Mouse (Mus musculus) midbrain, embryonic 11.5 days (tissue): ENCODE measurements around the gene Zfp691. TPM values are rescaled to one million over a fixed set of nuclear protein-coding genes. Genes with fewer than 3 reads are reported as not detected.

Source experiments
- ATAC-seq: fragments of 200-750 bp; cut with Nextera tagmentation; 2 replicates; pipeline ENCODE4 v1.8.0; 2017; ENCODE audit warnings: moderate TSS enrichment, moderate library complexity; ENCODE audit not compliant: low FRiP score
- DNase-seq: peaks from one replicate; pipeline ENCODE4 v3.0.0; 2015; ENCODE audit warnings: low spot score; ENCODE audit errors: missing footprints
- H3K27ac ChIP-seq: fragments of 300-500 bp; sonication (generic); 2 replicates; pipeline ENCODE4 v1.5.1; 2014; ENCODE audit warnings: low read depth, low read length
- H3K27me3 ChIP-seq: fragments of 300-500 bp; sonication (generic); 2 replicates; pipeline ENCODE4 v1.6.1; 2014; ENCODE audit warnings: mild to moderate bottlenecking, low read length, moderate library complexity, mixed read lengths; ENCODE audit not compliant: control insufficient read depth, insufficient read depth
- H3K36me3 ChIP-seq: fragments of 300-500 bp; sonication (generic); 2 replicates; pipeline ENCODE4 v1.6.1; 2014; ENCODE audit warnings: mild to moderate bottlenecking, low read length, moderate library complexity, mixed read lengths; ENCODE audit not compliant: control insufficient read depth, insufficient read depth
- H3K4me1 ChIP-seq: fragments of 300-500 bp; sonication (generic); 2 replicates; pipeline ENCODE4 v1.6.1; 2014; ENCODE audit warnings: low read length; ENCODE audit not compliant: control insufficient read depth, insufficient read depth
- H3K4me2 ChIP-seq: fragments of 300-500 bp; sonication (generic); 2 replicates; pipeline ENCODE4 v1.6.1; 2014; ENCODE audit warnings: mild to moderate bottlenecking, moderate library complexity
- H3K4me3 ChIP-seq: fragments of 300-500 bp; sonication (generic); 2 replicates; pipeline ENCODE4 v1.5.1; 2014; ENCODE audit warnings: low read depth, low read length
- H3K9ac ChIP-seq: fragments of 300-500 bp; sonication (generic); 2 replicates; pipeline ENCODE4 v1.6.1; 2014; ENCODE audit warnings: low read length
- H3K9me3 ChIP-seq: fragments of 300-500 bp; sonication (generic); 2 replicates; pipeline ENCODE4 v1.6.1; 2016; ENCODE audit warnings: low read length; ENCODE audit not compliant: control insufficient read depth
- WGBS: fragments of 180-500 bp; shearing (Covaris S2); extraction: QIAGEN DNeasy Blood & Tissue Kit; methylation state at CpG from one replicate; pipeline ENCODE4 v1.1.7; 2014; 5-methylcytosine and 5-hydroxymethylcytosine counted together
- polyA plus RNA-seq: library from polyadenylated mRNA; unstranded; fragments of >200 nt; fragmentation: Nextera tagmentation; extraction: Ambion mirVana; gene quantifications from 2 replicates; pipeline ENCODE4 v1.2.1, GENCODE M21; 2014

Zfp691 gene
- 7.7 and 9.0 TPM in 2 replicates for polyA plus RNA-seq

DNA sequence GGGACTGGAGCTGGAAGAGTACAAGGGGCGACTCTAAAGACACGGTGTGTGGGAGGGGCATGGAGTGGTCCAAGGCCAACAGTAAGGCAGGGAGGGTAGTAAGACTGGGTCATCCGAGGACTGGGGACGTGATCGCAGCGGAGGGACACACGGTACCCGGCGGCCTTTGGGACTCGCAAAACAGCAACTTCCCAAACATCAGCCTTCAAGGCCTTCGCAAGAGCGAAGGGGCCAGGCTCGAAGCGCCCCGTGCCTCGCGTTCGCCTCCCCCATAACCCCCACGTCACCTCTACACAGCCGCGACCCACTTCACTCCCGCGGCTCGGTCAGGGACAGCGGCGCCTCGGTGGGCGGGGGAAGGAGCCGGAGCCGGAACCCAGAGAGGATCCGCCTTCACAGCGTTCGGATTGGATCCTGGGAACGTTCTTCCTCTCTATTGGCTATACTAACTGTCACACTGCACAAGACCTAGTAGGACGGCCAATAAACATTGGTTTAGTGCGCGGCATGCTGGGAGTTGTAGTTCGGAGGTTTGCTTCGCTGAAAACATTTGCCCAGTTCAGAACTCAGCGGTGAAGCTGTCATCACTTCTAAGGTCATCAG lies at the start of gene Zfp691:
Zfp691 (minus strand) TSS at position 345 of the 603 bp plus-strand sequence.
- H3K4me1 ChIP-seq, result peaks cover 6% of the 10 kb centered on the region
- H3K9ac ChIP-seq, result peak within 1 kb of the TSS; percentile 87
- H3K9me3 ChIP-seq, result no peaks in the 10 kb centered on the region
- no peak within 1 kb of the TSS for H3K27ac ChIP-seq
- ATAC-seq, result peak; percentile 100
- H3K4me2 ChIP-seq, result peak within 1 kb of the TSS; percentile 49
- peak; percentile 99 for DNase-seq
- peak within 1 kb of the TSS; percentile 77 for H3K4me3 ChIP-seq
- peaks cover 7% of the 10 kb centered on the region for H3K36me3 ChIP-seq
- 0% methylated on average over 40 of the region's 40 CpGs for WGBS
- H3K27me3 ChIP-seq, result no peaks in the 10 kb centered on the region

DNA sequence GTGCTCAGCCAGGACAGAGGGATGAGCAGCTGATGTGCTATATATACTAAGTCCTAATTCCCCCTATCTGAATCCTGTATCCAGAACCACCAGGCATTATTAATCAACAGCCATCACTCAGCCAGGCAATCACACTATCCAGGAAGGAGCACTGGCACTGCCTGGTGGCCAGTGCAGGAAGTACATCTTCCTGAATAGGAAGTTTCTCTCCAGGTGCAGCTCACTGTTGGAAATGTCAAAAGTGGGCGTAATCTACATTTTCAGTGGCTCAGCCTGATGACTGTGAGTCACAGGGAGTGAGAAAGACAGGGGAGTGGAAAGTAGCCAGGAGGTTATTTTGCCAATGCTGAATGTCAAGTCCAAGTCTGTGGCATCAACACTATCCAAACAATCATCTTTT lies 49.7 kb upstream of the Zfp691 start:
- no peaks in the 10 kb centered on the region for H3K4me1 ChIP-seq
- no peak overlapping the region for H3K9ac ChIP-seq
- H3K9me3 ChIP-seq, result no peaks in the 10 kb centered on the region
- no peak overlapping the region for H3K4me2 ChIP-seq
- WGBS, result 90% methylated on average over 1 of the region's 1 CpGs
- DNase-seq (peak; percentile 90), ATAC-seq (peak; percentile 49; the same call in 1 of the 2 replicates)
- peaks cover 9% of the 10 kb centered on the region; the same call in 1 of the 2 replicates for H3K36me3 ChIP-seq
- no peak overlapping the region for H3K4me3 ChIP-seq
- H3K27me3 ChIP-seq, result no peaks in the 10 kb centered on the region
- H3K27ac ChIP-seq, result no peak overlapping the region

DNA sequence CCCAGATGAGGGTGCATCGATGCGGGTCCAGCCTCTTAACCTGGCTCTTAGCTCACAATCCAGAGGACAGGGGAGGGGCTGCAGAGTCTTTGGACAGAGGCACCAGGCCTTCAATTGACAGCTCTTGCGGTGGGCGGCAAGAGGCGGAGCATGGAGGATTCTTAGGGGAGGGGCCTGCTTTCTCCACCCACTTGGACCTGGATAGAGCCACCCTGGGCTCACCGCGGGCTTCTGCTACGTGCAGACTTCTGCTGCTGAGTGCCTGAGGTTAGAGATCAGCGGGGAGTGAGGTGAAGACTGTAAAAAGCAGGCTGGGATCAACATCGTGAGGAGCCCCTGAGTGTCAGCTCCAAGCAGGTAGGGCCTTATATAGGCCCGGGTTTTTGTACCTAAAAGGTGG lies 44.2 kb upstream of the Zfp691 start, which contains the start of gene Tmem269:
Tmem269 (minus strand) TSS at position 49 of the 400 bp plus-strand sequence.
- 13% methylated on average over 11 of the region's 11 CpGs for WGBS
- DNase-seq, result no peak
- no peak within 1 kb of the TSS for H3K4me2 ChIP-seq
- H3K36me3 ChIP-seq, result no peaks in the 10 kb centered on the region
- 0 out of 2 replicates have a peak, but pooled peaks cover 2% of the 10 kb centered on the region for H3K4me1 ChIP-seq
- H3K27ac ChIP-seq, result no peak within 1 kb of the TSS
- H3K9ac ChIP-seq, result peak within 1 kb of the TSS; percentile 1; the same call in 1 of the 2 replicates
- ATAC-seq, result no peak
- no peak within 1 kb of the TSS for H3K4me3 ChIP-seq
- no peaks in the 10 kb centered on the region for H3K27me3 ChIP-seq
- H3K9me3 ChIP-seq, result no peaks in the 10 kb centered on the region

DNA sequence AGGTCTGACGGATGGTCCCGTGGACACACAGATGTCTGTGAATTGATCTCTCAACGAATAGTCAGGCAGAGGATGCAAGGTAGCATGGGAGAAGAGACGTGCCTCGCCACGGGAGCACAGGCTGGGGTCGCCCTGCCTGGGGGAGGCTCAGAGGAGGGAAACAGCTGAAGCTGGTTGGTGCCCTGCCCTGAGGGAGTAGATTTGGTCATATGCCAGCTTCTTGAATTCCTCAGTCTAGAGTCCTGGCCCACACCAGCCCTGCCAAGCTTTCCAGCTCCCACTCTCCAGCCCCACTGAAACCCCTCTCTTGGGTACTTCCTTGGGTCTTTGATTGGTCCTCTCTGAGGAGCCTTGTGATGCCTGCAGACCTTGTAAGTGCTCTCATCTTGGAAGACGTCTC lies 42.7 kb upstream of the Zfp691 start:
- H3K27me3 ChIP-seq, result no peaks in the 10 kb centered on the region
- H3K4me1 ChIP-seq, result 0 out of 2 replicates have a peak, but pooled peaks cover 2% of the 10 kb centered on the region
- DNase-seq (no peak), ATAC-seq (no peak)
- no peak overlapping the region for H3K9ac ChIP-seq
- no peak overlapping the region for H3K4me3 ChIP-seq
- no peaks in the 10 kb centered on the region for H3K36me3 ChIP-seq
- no peaks in the 10 kb centered on the region for H3K9me3 ChIP-seq
- 78% methylated on average over 8 of the region's 8 CpGs for WGBS
- no peak overlapping the region for H3K27ac ChIP-seq
- no peak overlapping the region for H3K4me2 ChIP-seq

DNA sequence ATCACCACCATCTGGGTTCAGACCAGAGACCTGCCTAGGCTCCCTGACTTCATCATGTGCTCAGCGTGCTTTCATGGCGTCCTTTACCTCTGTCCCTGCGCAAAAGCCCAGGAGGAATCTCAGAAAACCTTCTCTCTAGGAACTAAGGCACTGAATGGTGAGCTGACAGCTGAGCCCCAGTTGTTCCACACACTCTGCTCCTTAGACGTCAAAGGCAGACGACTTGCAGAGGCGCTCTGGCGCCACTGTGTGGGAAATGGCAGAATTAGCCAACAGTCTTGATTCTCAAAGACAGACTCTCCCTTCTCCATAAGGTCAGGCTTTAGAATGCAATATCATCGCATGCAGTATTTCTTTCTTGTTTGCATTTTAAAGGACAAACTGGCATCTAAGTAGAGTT lies 30.7 kb upstream of the Zfp691 start:
- no peak overlapping the region for H3K27ac ChIP-seq
- peak; percentile 94 for DNase-seq

DNA sequence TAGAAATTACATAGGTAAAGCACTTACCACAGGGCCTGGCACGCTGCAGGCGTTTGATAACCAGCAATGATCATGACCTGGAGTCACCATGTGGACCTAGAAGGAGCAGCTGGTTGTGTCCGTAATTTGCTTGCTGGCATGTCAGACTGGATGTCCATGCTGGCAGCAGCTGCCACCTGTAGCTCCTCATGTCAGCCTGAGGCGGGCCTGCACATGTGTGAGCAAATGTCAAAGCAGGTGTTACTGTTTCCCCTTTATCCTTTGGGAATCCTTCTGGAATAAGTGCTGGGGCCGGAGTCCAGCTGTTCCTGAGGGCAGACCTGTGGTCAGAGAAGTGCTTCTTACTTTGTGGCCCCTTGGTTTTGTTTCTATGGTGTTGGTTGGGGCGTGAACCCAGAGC lies 24.1 kb upstream of the Zfp691 start:
- DNase-seq (no peak), ATAC-seq (no peak)
- no peak overlapping the region for H3K27ac ChIP-seq
- WGBS, result 92% methylated on average over 6 of the region's 6 CpGs
- no peak overlapping the region for H3K4me2 ChIP-seq
- H3K27me3 ChIP-seq, result no peaks in the 10 kb centered on the region
- no peak overlapping the region for H3K9ac ChIP-seq
- H3K4me3 ChIP-seq, result no peak overlapping the region
- no peaks in the 10 kb centered on the region for H3K9me3 ChIP-seq
- peaks cover 11% of the 10 kb centered on the region for H3K4me1 ChIP-seq
- H3K36me3 ChIP-seq, result no peaks in the 10 kb centered on the region

More for the DNA sequence above, 30.7 kb upstream of the Zfp691 start:
- peak; percentile 59 for ATAC-seq
- Histone ChIP-seq H3K36me3 (no peaks in the 10 kb centered on the region), H3K4me3 (no peak overlapping the region), H3K4me2 (no peak overlapping the region), H3K9me3 (no peaks in the 10 kb centered on the region), H3K9ac (no peak overlapping the region), H3K27me3 (no peaks in the 10 kb centered on the region), H3K4me1 (no peaks in the 10 kb centered on the region)
- WGBS, result 17% methylated on average over 8 of the region's 8 CpGs

DNA sequence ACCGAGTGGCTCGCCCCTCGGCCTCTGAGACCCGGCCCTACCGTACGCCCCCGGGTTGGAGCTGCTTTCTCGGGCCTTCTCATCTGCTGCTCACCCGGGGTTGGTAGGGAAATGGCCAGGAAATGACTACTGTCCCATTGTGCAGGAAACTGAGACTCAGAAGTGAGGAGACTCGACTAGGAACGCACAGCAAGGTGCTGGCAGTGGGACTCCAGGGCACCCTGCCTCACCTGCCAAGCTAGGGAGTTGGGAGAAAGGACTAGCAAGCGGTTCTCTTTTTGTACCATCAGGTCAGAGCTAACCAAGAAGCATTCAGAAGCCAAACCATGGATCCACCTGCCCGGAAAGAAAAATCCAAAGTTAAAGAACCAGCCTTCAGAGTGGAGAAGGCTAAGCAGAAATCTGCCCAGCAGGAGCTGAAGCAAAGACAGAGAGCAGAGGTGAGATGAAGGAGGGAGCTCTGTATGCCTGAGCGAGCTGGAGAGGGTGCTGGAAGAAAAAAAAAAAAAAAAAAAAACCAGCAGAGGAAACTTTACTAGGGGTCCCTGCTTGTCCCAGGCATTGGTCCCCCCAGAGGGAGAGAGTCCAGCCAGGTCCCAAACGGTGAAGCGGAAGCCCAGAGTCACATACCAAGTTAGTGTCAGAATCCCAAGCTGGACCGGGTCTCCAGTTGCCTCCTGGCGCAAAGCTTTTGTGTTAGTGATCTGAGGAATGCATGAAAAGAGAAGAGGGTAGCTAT lies 21.8 kb upstream of the Zfp691 start:
- H3K27me3 ChIP-seq, result no peaks in the 10 kb centered on the region
- no peaks in the 10 kb centered on the region for H3K36me3 ChIP-seq
- peak overlapping the region; percentile 40; the same call in 1 of the 2 replicates for H3K27ac ChIP-seq
- ATAC-seq (no peak; the same call in 1 of the 2 replicates), DNase-seq (peak; percentile 89)
- WGBS, result 7% methylated on average over 18 of the region's 18 CpGs
- peak overlapping the region; percentile 72 for H3K4me2 ChIP-seq
- no peaks in the 10 kb centered on the region for H3K9me3 ChIP-seq
- peak overlapping the region; percentile 84 for H3K9ac ChIP-seq
- peak overlapping the region; percentile 81 for H3K4me3 ChIP-seq
- peaks cover 11% of the 10 kb centered on the region for H3K4me1 ChIP-seq

DNA sequence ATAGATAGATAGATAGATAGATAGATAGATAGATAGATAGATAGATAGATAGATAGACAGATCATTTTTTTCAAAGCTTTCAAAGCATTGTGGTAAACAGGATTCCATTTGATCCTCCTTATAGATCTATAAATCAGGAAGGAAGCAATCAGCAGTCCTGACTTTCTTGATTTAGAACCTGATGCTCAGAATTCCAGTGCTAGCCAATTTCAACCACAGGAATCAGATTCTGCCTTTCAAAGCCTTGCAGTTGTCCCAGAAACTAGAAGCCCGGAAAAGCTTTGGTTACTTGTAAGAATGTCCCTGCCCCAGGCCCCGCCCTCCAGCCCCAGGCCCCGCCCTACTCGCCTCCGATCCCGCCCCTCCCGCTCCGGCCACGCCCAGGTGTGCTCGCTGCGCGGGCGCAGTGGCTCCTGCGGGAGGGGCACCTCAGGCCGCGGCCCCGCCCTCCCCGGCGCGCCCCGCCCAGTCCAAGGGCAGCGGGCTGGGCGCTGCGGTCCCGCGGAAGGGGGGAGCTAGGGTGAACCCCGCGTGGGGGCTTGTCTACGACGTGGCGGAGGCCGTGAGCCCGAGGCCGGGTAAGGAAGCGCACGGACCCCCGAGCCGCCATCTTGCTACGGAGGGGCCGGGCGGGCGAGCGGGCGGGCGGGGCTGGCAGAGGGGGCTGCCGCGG lies 21.1 kb upstream of the Zfp691 start, which contains the start of gene Svbp:
Svbp (plus strand) TSS at position 398 of the 673 bp plus-strand sequence.
- ATAC-seq, result peak; percentile 93
- peak within 1 kb of the TSS; percentile 40; the same call in 1 of the 2 replicates for H3K27ac ChIP-seq
- DNase-seq, result peak; percentile 99
- peak within 1 kb of the TSS; percentile 72 for H3K4me2 ChIP-seq
- H3K27me3 ChIP-seq, result no peaks in the 10 kb centered on the region
- peak within 1 kb of the TSS; percentile 84 for H3K9ac ChIP-seq
- H3K36me3 ChIP-seq, result no peaks in the 10 kb centered on the region
- H3K4me1 ChIP-seq, result peaks cover 11% of the 10 kb centered on the region
- no peaks in the 10 kb centered on the region for H3K9me3 ChIP-seq
- H3K4me3 ChIP-seq, result peak within 1 kb of the TSS; percentile 81
- under 1% methylated on average over 47 of the region's 47 CpGs for whole genome bisulfite sequencing
